Mouse (Mus musculus) hindbrain, postnatal 0 days (tissue): ENCODE measurements around the gene Zyx. TPM values are rescaled to one million over a fixed set of nuclear protein-coding genes. Genes with fewer than 3 reads are reported as not detected.

ENCODE experiments used
- ATAC-seq: fragments of 200-750 bp; cut with Nextera tagmentation; 2 replicates; pipeline ENCODE4 v1.8.0; 2017; ENCODE audit warnings: mild to moderate bottlenecking, moderate TSS enrichment, moderate library complexity
- DNase-seq: peaks from one replicate; pipeline ENCODE4 v3.0.0-alpha.2; 2015; ENCODE audit warnings: low spot score
- H3K27ac ChIP-seq: fragments of 300-500 bp; sonication (generic); 2 replicates; pipeline ENCODE4 v1.5.1; 2014; ENCODE audit warnings: mild to moderate bottlenecking
- H3K27me3 ChIP-seq: fragments of 300-500 bp; sonication (generic); 2 replicates; pipeline ENCODE4 v1.6.1; 2014; ENCODE audit warnings: low read length, mixed read lengths; ENCODE audit not compliant: insufficient read depth
- H3K36me3 ChIP-seq: fragments of 300-500 bp; sonication (generic); 2 replicates; pipeline ENCODE4 v1.6.1; 2014; ENCODE audit warnings: low read length, mixed read lengths; ENCODE audit not compliant: insufficient read depth
- H3K4me1 ChIP-seq: fragments of 300-500 bp; sonication (generic); 2 replicates; pipeline ENCODE4 v1.6.1; 2014; ENCODE audit warnings: antibody characterized with exemption, low read length, mixed read lengths; ENCODE audit not compliant: insufficient read depth
- H3K4me2 ChIP-seq: fragments of 300-500 bp; sonication (generic); 2 replicates; pipeline ENCODE4 v1.6.1; 2014; ENCODE audit warnings: low read depth, mild to moderate bottlenecking, low read length, moderate library complexity, mixed read lengths
- H3K4me3 ChIP-seq: fragments of 300-500 bp; sonication (generic); 2 replicates; pipeline ENCODE4 v1.5.1; 2014; ENCODE audit warnings: low read length
- H3K9ac ChIP-seq: fragments of 300-500 bp; sonication (generic); replicated peaks from 2 replicates; pipeline ENCODE4 v1.6.1; 2014; ENCODE audit warnings: mild to moderate bottlenecking, low read length, moderate library complexity, mixed read lengths
- H3K9me3 ChIP-seq: fragments of 300-500 bp; sonication (generic); 2 replicates; pipeline ENCODE4 v1.6.1; 2016; ENCODE audit warnings: low read length, mixed read lengths
- CTCF ChIP-seq: IDR thresholded peaks from 2 replicates; pipeline ENCODE4 v1.5.1; 2016; ENCODE audit warnings: antibody characterized with exemption, control low read depth, low read depth
- WGBS: fragments of 180-500 bp; shearing (Covaris S2); extraction: QIAGEN DNeasy Blood & Tissue Kit; methylation state at CpG from one replicate; pipeline ENCODE4 v1.1.7; 2014; 5-methylcytosine and 5-hydroxymethylcytosine counted together
- polyA plus RNA-seq: library from polyadenylated mRNA; unstranded; fragments of >200 nt; fragmentation: Nextera tagmentation; extraction: Ambion mirVana; gene quantifications from 2 replicates; pipeline ENCODE4 v1.2.1, GENCODE M21; 2015
- total RNA-seq: library from RNA; depleted of rRNA; stranded (reverse); fragments of >200 nt; gene quantifications from 2 replicates; pipeline ENCODE4 v1.2.3, GENCODE M21; 2014

Zyx gene
- total and polyA plus RNA-seq, 2 experiments from 2014 or later: 62.6 to 63.2 TPM

GRCm38 (mm10) chr6:42350021-42350967 lies 864 bp downstream of the Zyx start:
- WGBS: under 1% methylated on average over 54 of the region's 72 CpGs
- Histone ChIP-seq H3K27me3 (no peaks in the 10 kb centered on the region), H3K9me3 (no peaks in the 10 kb centered on the region), H3K4me1 (peaks cover 16% of the 10 kb centered on the region), H3K36me3 (peaks cover 3% of the 10 kb centered on the region; the same call in 1 of the 2 replicates), H3K4me3 (peak overlapping the region; percentile 62), H3K9ac (peak overlapping the region; percentile 69), H3K4me2 (peak overlapping the region; percentile 84), H3K27ac (peak overlapping the region; percentile 89)
- no peak for TF ChIP-seq CTCF
- DNase-seq (peak; percentile 64), ATAC-seq (peak; percentile 39)

GRCm38 (mm10) chr6:42350968-42351775 lies 1.7 kb downstream of the Zyx start:
- H3K9me3 ChIP-seq: no peaks in the 10 kb centered on the region
- whole genome bisulfite sequencing: 48% methylated on average over 13 of the region's 13 CpGs
- no peak for ATAC-seq
- peak overlapping the region; percentile 84 for H3K4me2 ChIP-seq
- peak overlapping the region; percentile 62 for H3K4me3 ChIP-seq
- peak overlapping the region; percentile 69 for H3K9ac ChIP-seq
- H3K4me1 ChIP-seq: peaks cover 16% of the 10 kb centered on the region
- peaks cover 5% of the 10 kb centered on the region; the same call in 1 of the 2 replicates for H3K36me3 ChIP-seq
- no peak for TF ChIP-seq CTCF
- no peak overlapping the region for H3K27ac ChIP-seq
- DNase-seq: no peak
- no peaks in the 10 kb centered on the region for H3K27me3 ChIP-seq

- H3K27me3 ChIP-seq: no peaks in the 10 kb centered on the region
- peaks cover 16% of the 10 kb centered on the region for H3K4me1 ChIP-seq
Observed at GRCm38 (mm10) chr6:42351776-42352485, 2.5 kb downstream of the Zyx start.

GRCm38 (mm10) chr6:42352486-42352846 lies 3.0 kb downstream of the Zyx start:
- TF ChIP-seq CTCF: no peak
- Histone ChIP-seq H3K9me3 (no peaks in the 10 kb centered on the region), H3K4me1 (peaks cover 16% of the 10 kb centered on the region), H3K36me3 (peaks cover 13% of the 10 kb centered on the region; the same call in 1 of the 2 replicates), H3K27ac (no peak overlapping the region), H3K4me3 (no peak overlapping the region), H3K4me2 (no peak overlapping the region), H3K27me3 (no peaks in the 10 kb centered on the region), H3K9ac (no peak overlapping the region)
- DNase-seq (no peak), ATAC-seq (no peak)
- 98% methylated on average over 1 of the region's 1 CpGs for WGBS

More at GRCm38 (mm10) chr6:42351776-42352485, 2.5 kb downstream of the Zyx start:
- H3K4me3 ChIP-seq: no peak overlapping the region
- DNase-seq: no peak
- H3K9ac ChIP-seq: no peak overlapping the region
- no peaks in the 10 kb centered on the region for H3K9me3 ChIP-seq
- H3K36me3 ChIP-seq: peaks cover 8% of the 10 kb centered on the region; the same call in 1 of the 2 replicates
- peak overlapping the region; percentile 11; the same call in 1 of the 2 replicates for H3K4me2 ChIP-seq
- 90% methylated on average over 7 of the region's 7 CpGs for WGBS
- ATAC-seq: no peak
- TF ChIP-seq CTCF: no peak
- H3K27ac ChIP-seq: no peak overlapping the region

- WGBS: 82% methylated on average over 8 of the region's 8 CpGs
- no peak overlapping the region for H3K4me2 ChIP-seq
- DNase-seq (no peak), ATAC-seq (no peak)
- peaks cover 16% of the 10 kb centered on the region for H3K4me1 ChIP-seq
- H3K4me3 ChIP-seq: no peak overlapping the region
- no peaks in the 10 kb centered on the region for H3K9me3 ChIP-seq
- H3K27ac ChIP-seq: no peak overlapping the region
- peaks cover 20% of the 10 kb centered on the region; the same call in 1 of the 2 replicates for H3K36me3 ChIP-seq
- H3K9ac ChIP-seq: no peak overlapping the region
- TF ChIP-seq CTCF: no peak
- H3K27me3 ChIP-seq: no peaks in the 10 kb centered on the region
Observed at GRCm38 (mm10) chr6:42353180-42353579, 3.8 kb downstream of the Zyx start.
